Mouse (Mus musculus): ENCODE measurements around the gene Slc41a1.

The Slc41a1 gene

DNA sequence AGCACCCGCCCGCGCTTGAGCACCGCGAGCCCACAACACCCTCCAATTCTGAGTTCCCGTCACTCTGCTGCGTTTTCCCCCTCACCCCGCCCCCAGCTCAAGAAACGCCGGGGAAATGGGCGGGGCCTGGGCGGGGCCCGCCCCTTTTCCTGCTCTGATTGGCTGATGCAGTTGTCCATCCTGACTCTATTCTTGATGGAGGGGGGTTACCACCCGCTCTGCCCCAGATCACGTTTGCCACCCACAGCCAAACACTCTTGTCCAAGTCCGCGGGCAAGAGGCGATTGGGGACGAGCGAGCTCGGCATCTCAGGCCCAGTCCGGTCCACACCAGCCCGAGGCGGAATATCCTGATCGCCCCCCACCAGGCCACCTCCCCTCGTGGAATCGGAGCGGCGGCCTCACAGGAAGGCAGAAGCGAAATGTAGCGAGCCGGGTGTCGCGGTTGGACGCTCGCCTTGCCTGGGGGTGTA is 530 bp downstream of the Slc41a1 start:
- in situ Hi-C loops (cut with MboI, MseI): no loop called here

DNA sequence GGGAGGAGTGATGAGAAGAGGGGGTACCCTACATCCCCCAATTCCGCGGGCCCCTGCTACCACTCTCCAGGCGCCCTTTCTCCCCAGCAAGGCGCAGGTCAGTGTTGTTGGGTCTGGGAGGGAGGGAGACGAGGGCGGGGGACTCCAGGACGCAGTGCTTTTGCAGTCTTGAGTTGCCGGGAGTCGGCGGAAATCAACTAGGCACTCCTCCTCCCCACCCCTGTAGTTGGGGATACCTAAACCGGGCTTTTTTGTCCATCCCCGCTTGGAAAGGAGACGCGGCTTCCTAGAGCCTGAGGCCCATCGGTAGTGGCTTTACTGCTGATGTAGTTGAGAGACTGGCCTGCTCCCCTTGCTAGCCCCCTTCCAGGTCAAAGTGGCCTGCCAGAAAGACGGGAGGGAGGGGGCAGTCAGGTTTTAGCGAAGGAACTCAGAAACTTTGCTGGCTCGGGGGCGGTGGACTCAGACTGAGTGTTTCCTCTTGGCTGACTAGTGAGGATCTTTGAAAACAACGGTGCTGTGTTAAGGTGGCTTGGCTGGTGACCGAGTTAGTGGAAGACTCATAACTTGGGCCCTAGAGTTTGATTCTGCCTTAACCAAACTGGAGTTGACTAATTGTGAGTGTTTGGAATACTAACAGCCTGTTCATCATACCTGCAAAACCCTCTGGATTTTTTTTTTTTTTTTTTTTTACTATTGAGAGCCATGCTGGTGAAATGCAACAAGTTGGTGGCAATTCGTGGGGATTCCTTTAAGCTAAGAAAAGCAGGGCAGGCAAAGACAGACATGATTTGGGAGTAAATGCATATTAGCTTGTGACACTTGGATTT is 1.2 kb downstream of the Slc41a1 start:
- in situ Hi-C loops (cut with MboI, MseI): no loop called here

DNA sequence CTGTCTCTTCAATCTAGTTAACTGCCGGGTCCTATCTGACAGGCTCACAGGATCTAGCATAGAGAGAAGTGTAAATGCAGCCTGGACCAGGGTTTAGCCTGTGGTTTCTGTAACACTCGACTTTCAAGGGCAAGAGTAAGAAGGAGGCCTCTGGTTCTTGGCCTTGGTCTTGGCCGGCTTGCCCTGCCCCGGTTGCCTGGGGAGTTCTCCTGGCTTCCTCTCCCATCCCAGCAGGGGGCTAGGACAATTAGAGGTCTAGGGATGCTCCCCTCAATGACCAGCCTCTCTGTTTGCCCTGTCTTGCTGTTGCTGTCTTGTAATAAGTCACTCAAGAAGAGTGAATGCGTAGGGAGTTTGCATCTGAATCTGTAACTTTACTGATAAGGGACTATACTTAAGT is 2.0 kb downstream of the Slc41a1 start:
- in situ Hi-C loops (cut with MboI, MseI): no loop called here

DNA sequence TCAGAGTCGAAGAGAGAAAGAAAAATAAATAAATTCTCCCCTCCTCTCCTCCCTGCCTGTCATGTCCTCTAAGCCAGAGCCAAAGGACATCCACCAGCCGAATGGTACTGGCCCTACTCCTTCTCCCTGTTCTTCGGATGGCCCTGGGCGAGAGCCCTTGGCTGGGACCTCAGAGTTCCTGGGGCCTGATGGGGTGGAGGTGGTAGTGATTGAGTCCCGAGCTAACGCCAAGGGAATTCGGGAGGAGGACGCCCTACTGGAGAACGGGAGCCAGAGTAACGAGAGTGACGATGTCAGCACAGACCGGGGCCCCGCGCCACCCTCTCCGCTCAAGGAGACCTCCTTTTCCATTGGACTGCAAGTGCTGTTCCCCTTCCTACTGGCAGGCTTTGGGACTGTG is 3.3 kb downstream of the Slc41a1 start:
- in situ Hi-C loops (cut with MboI, MseI): no loop called here

DNA sequence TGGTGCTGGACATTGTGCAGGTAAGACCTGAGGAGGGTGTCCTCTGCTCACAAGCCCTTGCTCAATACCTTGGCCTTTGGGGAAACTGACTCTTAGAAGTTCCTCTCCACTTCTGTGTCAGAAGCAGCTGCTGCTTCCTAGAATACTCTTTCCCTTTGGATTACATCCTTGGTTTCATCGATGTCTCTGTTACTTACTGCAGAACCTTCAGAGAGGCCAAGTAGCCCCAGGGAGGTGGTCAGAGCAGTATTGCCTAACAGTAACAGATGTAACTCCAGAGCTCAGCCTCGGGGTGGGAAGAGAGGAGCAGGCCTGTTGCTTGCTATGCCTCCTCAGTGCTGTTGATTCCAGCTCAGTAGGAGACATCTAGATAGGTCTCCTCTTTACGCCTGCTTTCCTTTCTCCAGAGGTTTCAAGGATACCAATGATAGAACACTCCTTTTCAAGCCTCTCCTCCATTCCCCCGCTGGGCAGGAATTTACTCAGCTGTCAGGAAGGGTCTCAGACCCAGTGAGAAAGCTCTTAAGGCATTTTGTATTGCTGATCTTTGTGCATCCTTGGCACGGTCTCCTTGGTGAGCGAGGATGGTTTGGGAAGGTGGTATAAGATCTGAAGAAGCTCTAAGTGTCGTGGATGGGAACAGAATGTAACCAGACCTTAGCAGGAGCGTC is 3.8 kb downstream of the Slc41a1 start:
- in situ Hi-C loops (cut with MboI, MseI): no loop called here

DNA sequence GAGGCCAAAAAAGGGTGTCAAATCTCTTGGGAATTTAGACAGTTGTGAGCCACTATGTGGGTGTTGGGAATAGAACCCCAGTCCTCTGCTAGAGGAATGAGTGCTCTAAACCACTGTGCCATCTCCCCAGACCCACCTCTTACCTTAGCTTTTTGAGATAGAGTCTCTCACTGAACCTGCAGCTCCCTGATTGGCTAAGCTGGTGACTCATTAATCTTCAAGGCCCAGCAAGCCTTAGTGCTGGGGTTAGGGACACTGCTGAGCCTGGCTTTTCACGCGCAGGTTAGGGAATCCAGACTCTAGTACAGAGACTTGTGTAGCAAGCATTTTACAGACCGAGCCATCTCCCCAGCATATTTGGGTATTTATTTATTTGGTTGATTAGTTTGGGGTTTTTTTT is 9.7 kb downstream of the Slc41a1 start:
- in situ Hi-C loops (cut with MboI, MseI): no loop called here

DNA sequence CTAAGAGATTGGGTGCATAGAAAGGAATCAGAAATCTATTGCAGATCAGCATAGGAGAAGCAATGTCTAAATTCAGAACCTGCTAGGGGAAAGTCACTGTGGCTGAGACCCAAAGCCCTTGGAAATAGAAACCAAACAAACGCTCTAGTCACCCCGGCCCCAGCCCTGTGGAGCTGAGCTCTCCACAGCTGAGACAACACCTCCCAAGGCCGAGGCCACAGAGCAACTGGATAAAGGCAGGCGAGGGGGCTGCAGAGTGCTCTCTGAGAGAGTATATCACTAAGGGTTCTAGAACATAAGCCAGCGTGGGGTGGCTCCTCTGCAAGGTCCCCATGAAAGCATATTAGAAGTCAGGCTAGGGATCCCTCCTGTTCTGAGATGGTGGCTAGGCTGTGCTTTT is 11.2 kb downstream of the Slc41a1 start:
- in situ Hi-C loops (cut with MboI, MseI): no loop called here

DNA sequence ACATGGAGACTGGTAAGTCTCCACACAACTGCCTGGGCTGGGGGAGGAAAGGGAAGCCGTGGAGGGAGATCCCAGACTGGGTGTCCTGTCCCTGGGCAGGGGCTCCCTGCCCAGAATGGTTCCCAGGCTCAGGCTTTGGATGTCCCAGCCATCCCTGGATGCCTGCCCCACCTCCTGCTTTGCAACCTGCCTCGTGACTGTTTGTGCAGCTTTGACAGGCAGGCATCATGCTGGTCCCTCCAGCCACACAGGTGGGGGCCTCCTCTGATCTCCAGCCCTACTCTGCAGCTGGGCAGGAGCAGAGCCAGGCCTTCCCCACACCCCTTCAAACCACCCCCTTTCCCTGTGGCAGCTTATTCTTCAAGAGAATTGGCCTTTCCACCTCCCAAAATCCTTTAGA is 12.0 kb downstream of the Slc41a1 start:
- in situ Hi-C loops (cut with MboI, MseI): no loop called here

DNA sequence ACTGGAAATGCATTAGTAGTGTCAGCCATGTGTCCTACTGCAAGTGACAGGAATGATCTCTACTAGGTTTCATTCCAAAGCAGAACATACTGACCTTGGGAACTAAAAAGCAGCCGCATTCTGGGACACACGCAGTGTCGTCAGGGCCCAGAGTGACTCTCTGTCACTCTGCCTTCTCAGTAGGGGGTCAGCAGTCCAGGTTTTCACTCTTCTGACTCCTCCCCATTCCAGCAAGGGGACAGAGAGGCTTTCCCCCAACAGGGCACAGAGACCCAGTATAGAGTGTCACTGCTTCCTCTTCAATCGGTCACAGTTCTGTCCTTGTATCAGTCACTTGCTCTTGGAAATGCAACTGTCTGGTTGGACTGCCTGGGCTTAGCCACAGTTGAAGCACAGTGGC is 14.9 kb downstream of the Slc41a1 start:
- in situ Hi-C loops (cut with MboI, MseI): no loop called here

DNA sequence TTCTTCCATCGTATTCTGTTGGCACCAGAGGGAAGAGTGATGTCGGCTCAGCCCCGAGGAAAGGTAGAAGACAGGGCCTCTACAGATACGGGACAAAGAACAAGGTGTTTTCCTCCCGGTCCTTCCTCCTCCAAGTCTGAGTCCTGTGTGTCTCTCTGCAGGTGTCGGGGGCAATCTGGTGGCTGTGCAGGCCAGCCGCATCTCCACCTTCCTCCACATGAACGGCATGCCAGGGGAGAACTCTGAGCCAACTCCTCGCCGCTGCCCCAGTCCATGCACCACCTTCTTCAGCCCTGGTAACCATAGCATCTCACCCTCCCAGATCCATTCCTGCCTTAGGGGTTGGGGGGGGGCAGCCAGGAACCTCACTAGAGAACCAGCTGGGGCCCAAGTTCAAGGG is 16.5 kb downstream of the Slc41a1 start:
- in situ Hi-C loops (cut with MboI, MseI): no loop called here

DNA sequence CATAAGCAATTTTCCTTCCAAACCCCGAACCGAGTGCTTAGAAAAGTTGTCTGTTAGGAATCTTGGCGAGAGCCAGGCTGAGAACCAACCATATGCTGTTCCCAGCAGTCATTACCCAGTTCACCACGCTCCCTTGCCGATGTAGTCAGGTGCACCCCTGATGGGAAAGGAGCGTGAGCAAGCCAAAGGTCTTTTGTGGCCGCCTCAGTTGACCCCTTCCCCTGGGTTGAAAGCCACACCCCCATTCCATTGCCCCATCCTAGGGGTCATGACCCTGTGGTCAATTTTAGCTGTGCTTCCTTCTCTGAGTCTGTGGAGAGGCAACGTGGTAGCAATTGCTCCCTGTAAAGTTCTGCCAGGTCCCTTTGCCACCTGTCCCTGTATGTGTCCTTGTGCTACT is 17.6 kb downstream of the Slc41a1 start:
- in situ Hi-C loops (cut with MboI, MseI): no loop called here

DNA sequence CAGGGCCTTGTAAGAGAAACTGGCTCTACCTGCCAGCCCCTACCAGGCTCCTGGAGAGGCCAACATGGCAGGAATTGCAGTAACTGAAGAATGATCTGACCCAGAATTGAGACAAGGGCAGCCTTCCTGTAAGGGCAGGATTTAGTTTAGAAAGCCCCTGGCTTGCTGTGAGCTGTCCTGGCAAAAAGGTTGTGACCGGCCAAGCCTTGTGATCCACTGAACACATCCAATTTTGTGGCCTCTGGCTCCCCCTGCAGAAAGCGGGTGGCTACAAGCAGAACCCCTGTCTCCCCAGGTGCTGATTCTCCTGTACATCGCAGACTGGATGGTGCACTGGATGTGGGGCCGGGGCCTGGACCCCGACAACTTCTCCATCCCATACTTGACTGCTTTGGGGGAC is 19.0 kb downstream of the Slc41a1 start:
- in situ Hi-C loops (cut with MboI, MseI): no loop called here

DNA sequence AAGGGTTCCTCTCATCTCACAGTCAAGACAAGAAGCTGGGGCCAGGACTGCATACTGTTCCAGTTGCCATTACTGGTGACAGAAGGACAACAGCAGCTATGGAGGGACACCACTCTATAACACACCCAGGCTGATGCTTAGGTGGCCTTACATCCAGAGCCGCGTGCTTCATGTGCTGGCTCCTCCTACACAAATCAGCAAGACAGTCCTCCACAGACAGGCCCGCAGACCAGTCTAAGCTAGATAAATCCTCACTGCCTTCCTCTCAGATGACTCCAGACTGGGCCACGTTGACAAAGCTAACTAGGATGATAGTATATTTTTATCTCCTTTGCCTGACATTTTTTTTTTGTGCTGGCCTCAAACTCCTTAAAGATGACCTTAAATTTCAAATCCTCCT is 34.5 kb downstream of the Slc41a1 start:
- in situ Hi-C loops (cut with MboI, MseI): no loop called here

DNA sequence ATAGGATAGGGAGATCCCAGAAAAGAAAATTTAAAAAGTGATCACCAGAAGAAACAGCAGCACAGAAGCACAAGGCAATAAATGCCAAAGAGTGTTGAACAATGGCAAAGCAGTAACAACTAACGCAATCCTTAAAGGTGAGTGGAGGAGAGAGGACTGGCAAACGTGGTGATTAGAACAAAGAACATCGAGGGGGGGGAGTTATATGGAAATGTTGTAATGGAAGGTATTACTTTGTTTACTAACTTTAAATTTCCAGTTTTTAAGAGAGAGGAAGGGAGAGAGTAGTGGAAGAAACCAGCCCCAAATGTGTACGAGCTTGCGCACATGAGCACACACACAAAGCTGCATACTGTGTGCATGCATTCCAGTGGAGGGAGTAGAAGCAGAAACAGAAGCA is 38.3 kb downstream of the Slc41a1 start:
- in situ Hi-C loops (cut with MboI, MseI): no loop called here

DNA sequence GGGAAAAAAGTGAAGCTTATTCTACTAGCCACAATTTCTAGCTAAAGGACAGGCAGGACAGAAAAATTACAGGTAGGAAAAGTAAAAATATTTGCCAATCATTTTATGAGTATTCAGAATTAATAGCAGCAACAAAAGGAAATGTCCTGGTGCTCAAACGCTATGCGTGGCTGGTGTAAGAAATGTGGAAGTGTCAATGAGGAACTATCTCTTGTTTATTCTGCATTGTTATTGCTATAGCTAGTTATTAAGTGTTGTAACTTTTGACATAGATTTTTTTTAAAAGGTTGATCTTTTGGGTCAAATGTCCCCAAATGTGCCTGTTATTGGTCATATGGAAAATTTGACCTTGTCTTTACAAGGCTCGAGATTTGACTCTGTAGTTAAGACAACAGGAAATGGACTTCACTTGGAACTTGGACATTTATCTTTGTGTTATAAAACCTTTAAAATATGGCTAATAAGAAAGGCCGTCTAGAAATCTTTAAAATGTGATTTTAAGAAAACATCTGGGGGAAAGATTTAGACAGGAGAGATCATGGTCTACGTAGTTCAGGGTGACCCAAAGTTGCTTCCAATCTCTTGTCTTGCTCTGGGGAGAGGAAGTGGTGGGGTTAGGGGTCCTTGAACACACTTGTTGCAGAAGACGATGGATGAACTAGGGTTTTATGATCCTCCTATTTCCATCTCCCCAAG is 39.2 kb downstream of the Slc41a1 start:
- in situ Hi-C loops (cut with MboI, MseI): no loop called here

DNA sequence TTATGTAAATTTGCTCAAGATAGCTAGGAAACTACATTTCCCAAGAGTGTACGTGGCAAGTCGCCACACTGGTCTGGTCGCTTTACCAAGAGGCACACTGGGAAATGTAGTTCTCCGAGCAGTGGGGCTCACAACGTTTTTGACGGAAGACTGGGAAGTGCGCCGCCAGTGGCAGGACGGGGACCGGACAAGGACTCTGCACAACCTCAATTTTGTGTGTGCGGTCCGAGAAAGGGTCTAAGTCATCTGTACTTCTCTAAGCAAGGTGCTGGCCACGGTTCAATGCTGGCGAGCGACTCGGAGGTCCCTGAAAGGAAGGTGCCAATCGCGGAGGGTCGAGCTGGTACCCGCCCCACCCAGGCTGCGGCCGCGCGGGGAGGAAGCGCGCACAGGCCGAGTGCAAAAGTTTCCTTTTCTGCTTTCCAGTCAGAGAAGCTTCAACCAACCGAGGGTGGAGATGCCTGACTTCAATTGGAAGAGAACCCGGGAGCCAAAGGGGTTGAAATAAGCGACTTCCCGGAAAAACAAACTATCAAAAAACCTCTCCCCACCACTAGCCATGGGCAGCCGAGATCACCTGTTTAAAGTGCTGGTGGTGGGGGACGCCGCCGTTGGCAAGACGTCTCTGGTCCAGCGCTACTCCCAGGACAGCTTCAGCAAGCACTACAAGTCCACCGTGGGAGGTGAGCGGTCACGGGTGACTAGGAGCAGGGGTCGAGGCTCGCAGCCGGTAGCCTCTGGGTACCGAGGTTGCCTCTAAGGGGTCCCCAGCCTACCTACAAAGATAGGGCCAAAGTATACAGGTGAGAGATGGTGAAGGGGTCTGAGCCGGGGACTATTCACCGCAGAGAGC is 40.0 kb downstream of the Slc41a1 start, which contains the start of gene Rab29:
Gene Rab29, plus strand, starts transcription at position 132 of the 853 bp plus-strand sequence.
- in situ Hi-C loops (cut with MboI, MseI): no loop called here

DNA sequence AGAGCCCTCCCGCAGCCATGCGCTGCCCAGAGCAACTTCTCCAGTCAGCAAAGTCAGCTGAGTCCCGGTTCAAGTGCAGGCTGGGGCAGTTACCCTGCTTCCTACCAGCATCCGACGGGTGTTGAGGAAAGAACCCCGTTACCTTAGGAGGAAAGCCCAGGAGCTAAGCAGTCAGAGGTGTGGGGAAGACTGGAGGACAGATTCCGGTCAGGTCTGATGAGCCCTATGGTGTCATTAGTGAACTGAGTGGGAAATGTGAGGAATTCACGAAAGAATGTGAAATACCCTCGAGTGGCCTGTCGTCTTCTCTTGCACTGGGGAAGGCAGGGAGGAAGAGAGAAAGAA is 40.6 kb downstream of the Slc41a1 start:
- in situ Hi-C loops (cut with MboI, MseI): no loop called here

DNA sequence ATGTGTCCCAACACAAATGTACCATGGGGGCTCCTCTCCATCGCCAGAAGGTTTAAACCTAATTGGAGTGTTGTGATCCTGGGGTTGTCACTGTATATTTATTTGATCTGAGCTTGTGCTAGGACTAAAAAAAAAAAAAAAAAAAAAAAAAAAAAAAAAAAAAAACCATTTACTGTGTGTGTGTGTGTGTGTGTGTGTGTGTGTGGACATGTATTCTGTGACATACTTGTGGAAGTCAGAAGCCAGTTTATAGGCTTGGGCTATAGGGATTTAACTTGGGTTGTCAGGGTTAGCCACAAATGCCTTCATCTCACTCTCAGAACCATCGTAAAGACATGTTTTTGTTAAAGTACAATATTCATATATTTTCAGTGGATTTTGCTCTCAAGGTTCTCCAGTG is 42.3 kb downstream of the Slc41a1 start:
- in situ Hi-C loops (cut with MboI, MseI): no loop called here

DNA sequence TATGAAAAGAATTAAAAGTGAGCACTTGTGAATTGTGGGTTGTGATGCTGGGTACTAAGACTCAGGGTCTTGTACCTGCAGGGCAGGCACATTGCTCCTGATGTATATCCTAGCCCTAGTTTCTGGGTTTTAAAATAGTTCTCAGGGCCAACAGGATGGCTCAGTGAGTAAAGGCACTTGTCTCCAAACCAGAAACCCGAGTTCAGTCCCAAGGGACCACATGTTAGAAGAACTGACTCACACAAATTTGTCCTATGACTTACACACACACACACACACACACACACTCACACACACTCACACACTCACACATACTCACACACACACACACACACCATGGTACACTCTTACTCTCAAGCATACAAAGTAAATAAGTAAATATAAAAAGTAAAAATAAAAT is 45.6 kb downstream of the Slc41a1 start:
- in situ Hi-C loops (cut with MboI, MseI): no loop called here

DNA sequence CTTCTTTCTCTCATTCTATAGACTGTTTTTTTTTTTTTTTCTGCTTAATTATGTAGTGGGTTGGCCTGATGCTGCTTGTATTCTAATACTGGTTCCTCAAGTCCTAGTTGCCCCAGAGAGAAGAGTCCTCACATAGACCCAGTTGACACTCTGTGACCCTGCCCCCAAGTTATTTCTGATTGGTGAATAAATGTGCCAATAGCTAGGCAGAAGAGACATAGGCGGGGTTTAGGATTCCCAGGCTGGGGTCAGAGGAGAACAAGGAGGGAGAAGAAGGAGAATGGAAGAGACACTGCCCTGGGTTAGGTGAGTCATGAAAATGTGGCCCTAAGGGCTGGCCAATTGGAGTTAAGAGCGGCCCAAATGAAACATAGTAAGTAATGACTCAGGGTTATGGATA is 52.5 kb downstream of the Slc41a1 start:
- in situ Hi-C loops (cut with MboI, MseI): no loop called here

DNA sequence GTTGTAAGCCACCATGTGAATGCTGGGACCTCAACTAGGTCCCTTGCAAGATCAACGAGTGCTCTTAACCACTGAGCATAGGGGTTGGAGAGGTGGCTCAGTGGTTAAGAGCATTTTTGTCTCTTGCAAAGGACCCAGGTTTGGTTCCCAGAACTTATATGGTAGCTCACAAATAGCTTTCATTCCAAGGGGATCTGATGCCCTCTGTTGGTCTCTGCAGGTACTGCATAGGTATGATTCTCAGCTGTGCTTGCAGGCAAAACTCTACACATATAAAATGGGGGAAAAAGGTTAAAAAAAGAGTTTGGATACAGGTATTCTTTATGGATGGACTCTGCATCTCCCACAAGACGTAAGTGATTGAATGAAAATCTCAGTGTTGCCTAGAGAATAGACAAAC is 55.5 kb downstream of the Slc41a1 start:
- in situ Hi-C loops (cut with MboI, MseI): no loop called here

DNA sequence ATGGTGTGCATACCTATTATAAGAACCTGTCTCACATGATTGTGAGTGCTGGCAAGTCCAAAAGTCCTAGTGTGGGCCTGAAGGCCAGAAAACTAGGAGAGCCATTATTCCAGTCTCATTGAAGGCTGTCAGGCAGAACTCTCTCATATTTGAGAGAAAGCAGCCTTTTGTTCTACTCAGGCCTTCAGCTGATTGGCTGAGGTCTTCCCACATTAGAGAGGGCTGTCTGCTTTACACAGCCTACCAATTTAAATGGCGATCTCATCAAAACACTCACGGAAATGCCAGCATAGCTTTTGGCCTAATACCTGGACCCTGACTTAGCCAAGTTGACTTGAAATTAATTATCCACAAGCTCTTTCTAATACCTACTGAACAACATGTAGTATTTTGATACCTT is 58.9 kb downstream of the Slc41a1 start:
- in situ Hi-C loops (cut with MboI, MseI): no loop called here
